Mouse (Mus musculus) kidney, embryonic 16.5 days (tissue): ENCODE measurements around the gene Col18a1. TPM values are rescaled to one million over a fixed set of nuclear protein-coding genes. Genes with fewer than 3 reads are reported as not detected.

Source experiments
- ATAC-seq: fragments of 200-750 bp; cut with Nextera tagmentation; 2 replicates; pipeline ENCODE4 v1.8.0; 2017; ENCODE audit warnings: moderate TSS enrichment; ENCODE audit not compliant: low FRiP score, low TSS enrichment
- H3K27ac ChIP-seq: fragments of 300-500 bp; sonication (generic); 2 replicates; pipeline ENCODE4 v1.5.1; 2014; ENCODE audit warnings: low read length
- H3K27me3 ChIP-seq: fragments of 300-500 bp; sonication (generic); 2 replicates; pipeline ENCODE4 v1.6.1; 2014; ENCODE audit warnings: low read length, control low read depth, mixed read lengths; ENCODE audit not compliant: insufficient read depth
- H3K36me3 ChIP-seq: fragments of 300-500 bp; sonication (generic); 2 replicates; pipeline ENCODE4 v1.6.1; 2014; ENCODE audit warnings: low read length, control low read depth, mixed read lengths; ENCODE audit not compliant: insufficient read depth
- H3K4me1 ChIP-seq: fragments of 300-500 bp; sonication (generic); 2 replicates; pipeline ENCODE4 v1.6.1; 2014; ENCODE audit warnings: low read length, control low read depth, mixed read lengths; ENCODE audit not compliant: insufficient read depth
- H3K4me2 ChIP-seq: fragments of 300-500 bp; sonication (generic); replicated peaks from 2 replicates; pipeline ENCODE4 v1.6.1; 2014; ENCODE audit warnings: low read depth, low read length
- H3K4me3 ChIP-seq: fragments of 300-500 bp; sonication (generic); 2 replicates; pipeline ENCODE4 v1.5.1; 2014; ENCODE audit warnings: mild to moderate bottlenecking, low read length
- H3K9ac ChIP-seq: fragments of 300-500 bp; sonication (generic); replicated peaks from 2 replicates; pipeline ENCODE4 v1.6.1; 2014; ENCODE audit warnings: low read length
- H3K9me3 ChIP-seq: fragments of 300-500 bp; sonication (generic); 2 replicates; pipeline ENCODE4 v1.6.1; 2016; ENCODE audit warnings: low read length, control low read depth
- WGBS: fragments of 180-500 bp; shearing (Covaris S2); extraction: QIAGEN DNeasy Blood & Tissue Kit; methylation state at CpG from one replicate; pipeline ENCODE4 v1.1.7; 2014; 5-methylcytosine and 5-hydroxymethylcytosine counted together
- polyA plus RNA-seq: library from polyadenylated mRNA; unstranded; fragments of >200 nt; fragmentation: Nextera tagmentation; extraction: Ambion mirVana; gene quantifications from 2 replicates; pipeline ENCODE4 v1.2.1, GENCODE M21; 2015

The Col18a1 gene
- polyA plus RNA-seq, 1 experiment from 2014 or later, result 257 TPM

DNA sequence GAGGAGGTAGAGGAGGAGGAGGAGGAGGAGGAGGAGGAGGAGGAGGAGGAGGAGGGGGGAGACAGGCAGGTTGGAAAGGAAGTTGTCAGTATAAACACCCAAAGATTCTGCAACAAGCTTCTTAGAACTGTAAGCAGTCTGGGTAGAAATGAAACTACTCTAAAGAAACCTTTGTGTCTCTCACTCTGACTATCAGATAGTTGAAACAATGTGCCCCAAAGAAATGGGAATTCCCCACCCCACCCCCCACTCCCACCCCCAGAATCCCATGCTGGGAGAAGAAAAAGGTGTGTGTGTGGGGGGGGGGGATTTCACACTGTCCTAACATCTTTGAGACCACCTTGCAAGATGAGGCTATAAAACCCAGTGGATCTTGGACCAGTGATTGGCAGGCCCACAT is 62.0 kb downstream of the Col18a1 start:
- no peak overlapping the region for H3K9ac ChIP-seq
- no peak for ATAC-seq
- peaks cover 2% of the 10 kb centered on the region; the same call in 1 of the 2 replicates for H3K36me3 ChIP-seq

GRCm38 (mm10) chr10:77103689-77104088 is 62.7 kb downstream of the Col18a1 start:
- WGBS, result 27% methylated on average over 8 of the region's 8 CpGs
- H3K27ac ChIP-seq, result no peak overlapping the region

More for the DNA sequence above, 62.0 kb downstream of the Col18a1 start:
- Histone ChIP-seq H3K27ac (no peak overlapping the region), H3K4me1 (peaks cover 17% of the 10 kb centered on the region), H3K4me3 (no peak overlapping the region), H3K4me2 (no peak overlapping the region), H3K9me3 (no peaks in the 10 kb centered on the region), H3K27me3 (no peaks in the 10 kb centered on the region)

GRCm38 (mm10) chr10:77099777-77100176 is 66.6 kb downstream of the Col18a1 start:
- H3K9ac ChIP-seq, result no peak overlapping the region
- no peak for ATAC-seq
- 80% methylated on average over 4 of the region's 4 CpGs for WGBS
- H3K4me1 ChIP-seq, result peaks cover 3% of the 10 kb centered on the region; the same call in 1 of the 2 replicates
- peaks cover 11% of the 10 kb centered on the region for H3K36me3 ChIP-seq
- no peak overlapping the region for H3K4me2 ChIP-seq
- no peaks in the 10 kb centered on the region for H3K27me3 ChIP-seq
- H3K4me3 ChIP-seq, result no peak overlapping the region
- H3K27ac ChIP-seq, result no peak overlapping the region
- no peaks in the 10 kb centered on the region for H3K9me3 ChIP-seq

More at GRCm38 (mm10) chr10:77103689-77104088, 62.7 kb downstream of the Col18a1 start:
- ATAC-seq, result no peak
- H3K36me3 ChIP-seq, result peaks cover 2% of the 10 kb centered on the region; the same call in 1 of the 2 replicates
- H3K4me3 ChIP-seq, result no peak overlapping the region
- no peak overlapping the region for H3K9ac ChIP-seq
- no peaks in the 10 kb centered on the region for H3K27me3 ChIP-seq
- H3K4me1 ChIP-seq, result peaks cover 11% of the 10 kb centered on the region
- H3K4me2 ChIP-seq, result no peak overlapping the region
- no peaks in the 10 kb centered on the region for H3K9me3 ChIP-seq

- Histone ChIP-seq H3K4me1 (peaks cover under 1% of the 10 kb centered on the region; the same call in 1 of the 2 replicates), H3K27me3 (no peaks in the 10 kb centered on the region), H3K9me3 (no peaks in the 10 kb centered on the region), H3K36me3 (peaks cover 21% of the 10 kb centered on the region), H3K9ac (no peak overlapping the region), H3K4me3 (no peak overlapping the region), H3K27ac (no peak overlapping the region), H3K4me2 (no peak overlapping the region)
- 82% methylated on average over 2 of the region's 2 CpGs for WGBS
- ATAC-seq, result no peak
Measured at GRCm38 (mm10) chr10:77098619-77099018, 67.7 kb downstream of the Col18a1 start.

DNA sequence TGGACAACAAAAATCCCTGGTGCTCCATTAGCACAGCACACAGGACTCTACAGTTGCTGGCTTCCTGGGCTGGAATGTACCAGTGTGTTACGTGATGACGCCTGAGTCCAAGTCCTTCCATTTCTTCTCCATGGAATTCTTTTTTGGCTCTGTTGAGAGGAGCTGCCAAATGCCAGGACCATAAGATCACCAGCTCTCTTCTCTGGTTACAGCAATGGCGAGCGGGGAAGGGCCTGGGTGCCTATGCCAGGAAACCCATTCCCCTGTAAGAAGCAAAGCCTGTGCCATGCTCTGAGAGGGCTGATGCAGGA is 68.5 kb downstream of the Col18a1 start:
- WGBS, result 80% methylated on average over 4 of the region's 4 CpGs
- Histone ChIP-seq H3K9me3 (peaks cover 7% of the 10 kb centered on the region), H3K27me3 (no peaks in the 10 kb centered on the region), H3K4me3 (no peak overlapping the region), H3K36me3 (peaks cover 28% of the 10 kb centered on the region), H3K4me2 (no peak overlapping the region), H3K4me1 (no peaks in the 10 kb centered on the region; the same call in 1 of the 2 replicates), H3K9ac (no peak overlapping the region), H3K27ac (peak overlapping the region; percentile 13; the same call in 1 of the 2 replicates)
- ATAC-seq, result no peak

DNA sequence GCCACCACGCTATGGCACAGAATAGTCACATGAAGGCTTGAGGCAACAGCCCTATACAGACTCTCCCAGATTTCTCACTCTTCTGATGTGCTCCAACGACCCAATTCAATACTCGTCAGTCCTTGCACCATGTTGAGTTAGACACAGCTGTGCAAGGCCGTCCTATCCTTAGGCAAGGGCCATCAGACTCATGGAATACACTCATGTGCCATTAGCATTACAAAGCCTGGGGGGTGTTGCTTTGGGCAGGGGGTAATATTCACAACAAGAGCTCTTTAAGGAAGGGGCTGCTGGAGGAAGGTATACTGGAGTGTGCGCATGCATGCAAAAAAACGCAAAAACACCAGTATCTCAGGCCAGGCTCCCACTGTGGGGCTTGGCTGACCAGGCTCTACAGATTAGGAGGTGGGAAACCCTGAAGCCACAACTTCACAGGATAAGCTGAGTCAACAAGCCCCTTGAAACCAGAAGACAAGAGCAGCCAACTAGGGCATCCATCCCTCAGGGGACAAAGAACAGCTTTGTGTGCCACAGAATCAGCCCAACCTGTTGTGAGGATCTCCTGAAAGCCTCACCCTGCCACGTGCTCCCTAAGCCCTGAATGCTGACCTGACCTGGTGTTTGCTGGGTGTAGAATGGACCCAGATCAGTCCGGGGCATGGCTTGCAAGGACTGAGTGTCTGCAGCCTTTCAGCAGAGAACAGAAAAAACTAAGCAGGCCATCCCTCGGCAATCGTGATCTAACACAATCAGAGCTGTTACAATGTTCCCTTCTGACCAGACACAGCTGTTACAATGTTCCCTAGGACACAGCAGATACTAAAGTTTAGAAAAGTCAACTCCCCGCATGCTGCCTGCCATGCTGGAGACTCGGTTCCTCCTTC is 69.1 kb downstream of the Col18a1 start:
- H3K4me1 ChIP-seq, result no peaks in the 10 kb centered on the region; the same call in 1 of the 2 replicates
- 0 out of 2 replicates have a peak, but pooled peaks have one; percentile 43 for ATAC-seq
- H3K4me3 ChIP-seq, result no peak overlapping the region
- H3K27me3 ChIP-seq, result no peaks in the 10 kb centered on the region
- H3K27ac ChIP-seq, result peak overlapping the region; percentile 13; the same call in 1 of the 2 replicates
- H3K36me3 ChIP-seq, result peaks cover 34% of the 10 kb centered on the region
- peaks cover 10% of the 10 kb centered on the region for H3K9me3 ChIP-seq
- 64% methylated on average over 12 of the region's 12 CpGs for WGBS
- H3K9ac ChIP-seq, result no peak overlapping the region
- no peak overlapping the region for H3K4me2 ChIP-seq

DNA sequence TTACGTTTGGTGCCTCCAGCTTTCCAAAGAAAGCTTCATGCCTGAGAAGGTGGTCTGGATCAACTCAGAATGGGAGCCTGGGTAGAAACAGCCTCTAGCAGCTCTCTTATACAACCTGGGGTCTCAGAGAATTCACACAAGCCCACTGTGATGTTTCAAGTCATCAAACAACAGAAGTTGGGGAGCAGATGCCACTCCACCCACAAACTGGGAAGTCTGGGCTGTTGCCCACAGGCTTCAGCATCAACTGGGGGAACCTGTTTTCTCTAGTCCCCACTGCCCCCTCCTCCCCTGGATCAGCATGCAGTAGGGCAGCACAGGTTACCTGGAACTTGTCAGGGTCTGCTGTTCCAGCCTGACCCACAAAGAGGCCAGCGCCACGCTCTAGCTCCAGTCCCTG is 70.7 kb downstream of the Col18a1 start:
- Histone ChIP-seq H3K9ac (no peak overlapping the region), H3K9me3 (peaks cover 10% of the 10 kb centered on the region), H3K27me3 (no peaks in the 10 kb centered on the region), H3K4me1 (no peaks in the 10 kb centered on the region; the same call in 1 of the 2 replicates), H3K4me2 (no peak overlapping the region), H3K36me3 (peaks cover 36% of the 10 kb centered on the region), H3K27ac (no peak overlapping the region), H3K4me3 (no peak overlapping the region)
- no peak for ATAC-seq
- 92% methylated on average over 3 of the region's 3 CpGs for WGBS

- no peak for ATAC-seq
- H3K27ac ChIP-seq, result no peak overlapping the region
- H3K4me3 ChIP-seq, result no peak overlapping the region
- no peaks in the 10 kb centered on the region for H3K27me3 ChIP-seq
- H3K4me2 ChIP-seq, result no peak overlapping the region
- peaks cover 10% of the 10 kb centered on the region for H3K9me3 ChIP-seq
- peaks cover 36% of the 10 kb centered on the region for H3K36me3 ChIP-seq
- peaks cover 12% of the 10 kb centered on the region for H3K4me1 ChIP-seq
- no peak overlapping the region for H3K9ac ChIP-seq
Measured at GRCm38 (mm10) chr10:77093817-77094216, 72.5 kb downstream of the Col18a1 start.

DNA sequence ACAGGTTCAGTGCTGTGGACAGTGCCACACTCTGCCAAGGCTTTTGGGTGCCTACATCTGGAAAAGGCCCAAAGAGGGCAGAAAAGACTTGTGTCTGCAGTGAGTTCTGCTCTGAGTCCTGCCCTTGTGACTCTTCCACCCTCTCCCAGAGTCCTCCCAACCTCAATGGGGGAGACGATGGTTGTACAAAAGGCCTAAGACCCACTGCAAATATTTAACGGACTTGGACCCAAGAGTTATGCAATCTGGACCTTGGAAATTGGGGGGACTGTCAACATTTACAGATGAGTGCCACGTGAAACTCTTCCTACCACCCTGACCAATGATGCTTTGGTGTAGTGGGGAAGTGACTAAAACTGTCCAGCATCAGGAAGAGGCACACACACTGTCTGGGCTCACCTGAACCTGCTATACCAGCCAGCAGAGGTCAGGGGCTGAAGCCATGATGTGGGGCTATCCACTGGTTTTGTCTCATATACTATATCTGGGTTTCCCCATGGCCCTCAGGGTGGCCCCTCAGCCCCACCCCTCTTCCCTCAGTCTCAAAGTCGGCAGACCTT is 74.7 kb downstream of the Col18a1 start:
- H3K4me1 ChIP-seq, result peaks cover 12% of the 10 kb centered on the region
- WGBS, result 77% methylated on average over 4 of the region's 4 CpGs
- H3K4me3 ChIP-seq, result no peak overlapping the region
- ATAC-seq, result no peak
- H3K4me2 ChIP-seq, result no peak overlapping the region
- no peak overlapping the region for H3K9ac ChIP-seq
- H3K36me3 ChIP-seq, result peaks cover 47% of the 10 kb centered on the region
- peaks cover 10% of the 10 kb centered on the region for H3K9me3 ChIP-seq
- H3K27ac ChIP-seq, result no peak overlapping the region
- no peaks in the 10 kb centered on the region for H3K27me3 ChIP-seq

DNA sequence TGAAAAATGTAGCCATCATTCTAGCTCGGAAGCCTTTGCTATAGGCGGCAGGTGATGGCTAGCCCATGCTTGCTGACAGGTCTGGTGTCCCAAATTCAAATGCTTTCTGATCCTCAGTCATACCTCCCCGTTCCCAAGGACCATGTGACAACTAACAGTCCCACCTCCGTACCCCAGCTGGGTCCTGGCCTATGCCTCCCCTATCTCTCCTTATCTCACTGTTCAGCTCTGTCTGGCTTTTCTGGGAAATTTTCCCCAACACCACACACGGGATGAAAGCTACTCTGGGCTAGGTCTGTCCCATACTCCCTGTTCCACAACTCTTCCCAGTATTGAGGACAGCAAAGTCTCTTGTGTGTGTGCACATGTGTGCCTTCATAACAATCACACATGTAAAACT is 76.3 kb downstream of the Col18a1 start:
- 83% methylated on average over 5 of the region's 5 CpGs for WGBS

More for the DNA sequence above, 76.3 kb downstream of the Col18a1 start:
- Histone ChIP-seq H3K9ac (no peak overlapping the region), H3K27me3 (no peaks in the 10 kb centered on the region), H3K4me2 (no peak overlapping the region), H3K9me3 (peaks cover 10% of the 10 kb centered on the region), H3K4me1 (peaks cover 12% of the 10 kb centered on the region), H3K27ac (no peak overlapping the region), H3K4me3 (no peak overlapping the region), H3K36me3 (peaks cover 51% of the 10 kb centered on the region)
- no peak for ATAC-seq
